In genomic region chr5:76183043-76183749, GRCm38 (mm10) we compare ENCODE assay signal across 8 mouse cellular contexts. TPM values are rescaled to one million over a fixed set of nuclear protein-coding genes. Genes with fewer than 3 reads are reported as not detected.
DNase-seq lines count a peak whose midpoint lies in the region; ATAC-seq and TF ChIP-seq lines count a peak whose summit lies in the region.

No protein-coding gene starts in this region.

- 0 out of 2 replicates have a peak, but pooled peaks cover 5% of the 10 kb centered on the region for H3K36me3 ChIP-seq in limb, embryonic 15.5 days

- WGBS in limb, embryonic 15.5 days: 36% methylated on average over 17 of the region's 17 CpGs

- intact Hi-C loops in gastrocnemius, adult 2 months (cut with DNase I): loop anchor here (5.0 kb wide), 1 partner anchor 41 kb away; the partner anchor contains the start of gene Srd5a3

- no peaks in the 10 kb centered on the region for H3K27me3 ChIP-seq in limb, embryonic 15.5 days

- peak overlapping the region; percentile 83 for H3K4me3 ChIP-seq in gastrocnemius, adult 2 months
- H3K4me3 ChIP-seq in limb, embryonic 15.5 days: peak overlapping the region; percentile 98

- no peak for TF ChIP-seq CTCF in gastrocnemius, adult 2 months (IDR thresholded peaks at IDR 0.05)

- H3K9ac ChIP-seq in limb, embryonic 15.5 days: no peak overlapping the region

- no peak for DNase-seq in gastrocnemius, adult 2 months
- no peak for DNase-seq in gastrocnemius, adult 18-20 months (ENCODE audit: low spot score)
- peak; percentile 35 for DNase-seq in 416B (ENCODE audit: low read depth)
- DNase-seq in natural killer cell, adult 2 months (ENCODE audit: low spot score in 2 of 2): no peak
- no peak for DNase-seq in spleen, postnatal 4 days (ENCODE audit: low spot score in 2 of 2)
- no peak for DNase-seq in urinary bladder, postnatal 25 days (ENCODE audit: low spot score)

- H3K9me3 ChIP-seq in limb, embryonic 15.5 days: no peaks in the 10 kb centered on the region

- H3K4me2 ChIP-seq in limb, embryonic 15.5 days: peak overlapping the region; percentile 64

- ATAC-seq in erythroid progenitor cell, adult 5-6 weeks (replicated peaks; ENCODE audit: low FRiP score, poor library complexity, severe bottlenecking): peak; percentile 57
- ATAC-seq in limb, embryonic 15.5 days (ENCODE audit: insufficient number of reproducible peaks, low FRiP score, low TSS enrichment, low read depth): peak; percentile 44

- peak overlapping the region; percentile 91 for H3K27ac ChIP-seq in gastrocnemius, adult 2 months
- peak overlapping the region; percentile 98 for H3K27ac ChIP-seq in limb, embryonic 15.5 days

- peaks cover 27% of the 10 kb centered on the region for H3K4me1 ChIP-seq in limb, embryonic 15.5 days

RNA-seq across cellular contexts. Expression of gene Tmem165, which starts 0.5 kb away (rescaled TPM):
- total RNA-seq in gastrocnemius, adult 2 months (2021): 10 to 100 TPM; 15.2 TPM
- total RNA-seq in gastrocnemius, adult 18-20 months (2021): 10 to 100 TPM; 15.5 to 16.4 TPM
- 22.7 and 34.0 TPM in 2 replicates for total RNA-seq in erythroid progenitor cell, adult 5-6 weeks (2015; ENCODE audit: low replicate concordance)
- 24.0 and 31.4 TPM in 2 replicates for total RNA-seq in erythroid progenitor cell, adult 5-6 weeks (2017; ENCODE audit: low replicate concordance)
- 76.0 and 101 TPM in 2 replicates for polyA plus RNA-seq in limb, embryonic 15.5 days (2015; fragmentation: Nextera tagmentation; extraction: Ambion mirVana)

RNA-seq across cellular contexts. Expression of gene Srd5a3, which starts 43.1 kb away (rescaled TPM):
- 1 to 10 TPM; 3.0 to 3.9 TPM for total RNA-seq in gastrocnemius, adult 2 months (2021)
- 1 to 10 TPM; 2.1 to 2.7 TPM for total RNA-seq in gastrocnemius, adult 18-20 months (2021)
- 7.6 and 13.0 TPM in 2 replicates for total RNA-seq in erythroid progenitor cell, adult 5-6 weeks (2015; ENCODE audit: low replicate concordance)
- total RNA-seq in erythroid progenitor cell, adult 5-6 weeks (2017; ENCODE audit: low replicate concordance): 4.5 and 7.3 TPM in 2 replicates
- polyA plus RNA-seq in limb, embryonic 15.5 days (2015; fragmentation: Nextera tagmentation; extraction: Ambion mirVana): 36.0 and 39.1 TPM in 2 replicates
